Mouse (Mus musculus) ES-E14 (cell line): ENCODE data around the gene Pax5.

Experiments
- CHD2 ChIP-seq: IDR thresholded peaks from 2 replicates; pipeline ENCODE4 v1.6.1; 2014; ENCODE audit warnings: mild to moderate bottlenecking, low read depth, low read length, inconsistent platforms
- ZNF384 ChIP-seq: IDR thresholded peaks from 2 replicates; pipeline ENCODE4 v1.6.1; 2012; ENCODE audit warnings: low read depth, low read length, inconsistent platforms

DNA sequence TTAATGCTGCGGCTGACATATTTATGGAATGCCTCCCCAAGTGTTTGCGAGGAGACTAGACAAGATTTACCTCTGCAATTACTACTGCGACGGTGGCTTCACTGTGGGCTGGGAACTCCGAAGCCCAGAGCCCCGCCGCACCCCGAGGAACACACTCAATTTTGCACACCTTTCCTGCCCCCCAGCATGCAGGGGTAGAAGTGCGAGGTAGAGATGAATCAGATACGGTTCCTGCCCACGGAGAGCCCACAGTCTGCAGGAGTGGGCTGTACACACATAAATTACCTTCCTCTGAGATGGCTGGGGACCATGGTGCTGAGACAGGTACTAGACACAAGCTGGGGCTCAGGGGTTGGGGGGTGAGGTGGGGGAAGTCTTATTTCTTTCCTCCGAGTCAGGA is 158.8 kb downstream of the Pax5 start:
- TF ChIP-seq ZNF384 (no peak), CHD2 (no peak)
